Mouse (Mus musculus) gastrocnemius, adult 2 months (tissue): ENCODE measurements around the gene Coq9. TPM values are rescaled to one million over a fixed set of nuclear protein-coding genes. Genes with fewer than 3 reads are reported as not detected.

Experiments used
- DNase-seq: peaks from one replicate; pipeline ENCODE4 v3.0.0; 2022
- H3K27ac ChIP-seq: fragments of 200-600 bp; 2 replicates; pipeline ENCODE4 v1.8.1; 2022; ENCODE audit warnings: mild to moderate bottlenecking
- H3K4me3 ChIP-seq: fragments of 200-600 bp; 2 replicates; pipeline ENCODE4 v1.8.1; 2022; ENCODE audit warnings: mild to moderate bottlenecking, moderate library complexity
- CTCF ChIP-seq: fragments of 200-600 bp; IDR thresholded peaks from 2 replicates; pipeline ENCODE4 v1.8.1; 2022; ENCODE audit warnings: antibody characterized with exemption, mild to moderate bottlenecking, moderate library complexity
- intact Hi-C: fragments of 180-260 bp; cut with DNase I; formaldehyde crosslinking; loops from one replicate; pipeline ENCODE4 v1.15.1; 2025
- total RNA-seq, 2 experiments: library from RNA; stranded (reverse); gene quantifications; 2 replicates each; pipeline ENCODE4 v1.2.3; 2021

Gene Coq9
- total RNA-seq, 2 experiments from 2014 or later, result 359 to 480 TPM

- no peak for DNase-seq
- H3K27ac ChIP-seq, result no peak overlapping the region
- no peak overlapping the region for H3K4me3 ChIP-seq
- TF ChIP-seq CTCF, result no peak
- intact Hi-C loops, result no loop called here
These were observed 30.6 kb upstream of the Coq9 start for GRCm38 (mm10) chr8:94807506-94807905.

- Histone ChIP-seq H3K4me3 (no peak overlapping the region), H3K27ac (no peak overlapping the region)
- no peak for TF ChIP-seq CTCF
- no peak for DNase-seq
- intact Hi-C loops, result no loop called here
These were observed 29.7 kb upstream of the Coq9 start for GRCm38 (mm10) chr8:94808372-94808771.

- no peak for DNase-seq
- TF ChIP-seq CTCF, result no peak
- intact Hi-C loops, result loop anchor here (5.0 kb wide), 2 partner anchors 218 to 283 kb away; no protein-coding TSS in a partner anchor
- no peak within 1 kb of the TSS for H3K4me3 ChIP-seq
- H3K27ac ChIP-seq, result no peak within 1 kb of the TSS
These were observed 28.0 kb upstream of the Coq9 start, which contains the start of gene Ccl17 for GRCm38 (mm10) chr8:94810153-94810552. Gene Ccl17 (plus strand): TSS chr8:94810453.

- Histone ChIP-seq H3K4me3 (no peak overlapping the region), H3K27ac (no peak overlapping the region)
- TF ChIP-seq CTCF, result no peak
- DNase-seq, result no peak
- intact Hi-C loops, result loop anchor here (5.0 kb wide), 2 partner anchors 219 to 284 kb away; no protein-coding TSS in a partner anchor
These were observed 27.3 kb upstream of the Coq9 start for GRCm38 (mm10) chr8:94810855-94811254.

- DNase-seq, result no peak
- no peak overlapping the region for H3K4me3 ChIP-seq
- intact Hi-C loops, result loop anchor here (1.0 to 5.0 kb wide), 3 partner anchors 107 to 284 kb away; no protein-coding TSS in a partner anchor
- no peak for TF ChIP-seq CTCF
- no peak overlapping the region for H3K27ac ChIP-seq
These were observed 26.5 kb upstream of the Coq9 start for GRCm38 (mm10) chr8:94811654-94812053.

GRCm38 (mm10) chr8:94812645-94813098 is 25.4 kb upstream of the Coq9 start:
- TF ChIP-seq CTCF, result peak; percentile 83
- intact Hi-C loops, result loop anchor here (1.0 to 5.0 kb wide), 3 partner anchors 108 to 285 kb away; no protein-coding TSS in a partner anchor
- DNase-seq, result peak; percentile 80
- Histone ChIP-seq H3K27ac (no peak overlapping the region), H3K4me3 (no peak overlapping the region)

GRCm38 (mm10) chr8:94814556-94814955 is 23.6 kb upstream of the Coq9 start:
- peak; percentile 85 for TF ChIP-seq CTCF
- no peak overlapping the region for H3K27ac ChIP-seq
- intact Hi-C loops, result loop anchor here (5.0 kb wide), 2 partner anchors 222 to 287 kb away; no protein-coding TSS in a partner anchor
- no peak overlapping the region for H3K4me3 ChIP-seq
- no peak for DNase-seq

GRCm38 (mm10) chr8:94817933-94818332 is 20.2 kb upstream of the Coq9 start:
- DNase-seq, result no peak
- intact Hi-C loops, result no loop called here
- no peak for TF ChIP-seq CTCF
- H3K4me3 ChIP-seq, result no peak overlapping the region
- H3K27ac ChIP-seq, result no peak overlapping the region

GRCm38 (mm10) chr8:94819671-94820179 is 18.4 kb upstream of the Coq9 start:
- no peak overlapping the region for H3K4me3 ChIP-seq
- DNase-seq, result no peak
- no peak for TF ChIP-seq CTCF
- H3K27ac ChIP-seq, result no peak overlapping the region
- intact Hi-C loops, result no loop called here

GRCm38 (mm10) chr8:94820553-94820952 is 17.6 kb upstream of the Coq9 start:
- no peak for TF ChIP-seq CTCF
- intact Hi-C loops, result no loop called here
- peak; percentile 11 for DNase-seq
- Histone ChIP-seq H3K4me3 (no peak overlapping the region), H3K27ac (no peak overlapping the region)

- no peak for TF ChIP-seq CTCF
- Histone ChIP-seq H3K4me3 (no peak overlapping the region), H3K27ac (no peak overlapping the region)
- intact Hi-C loops, result no loop called here
- no peak for DNase-seq
These were observed 16.7 kb upstream of the Coq9 start for GRCm38 (mm10) chr8:94821381-94821780.

GRCm38 (mm10) chr8:94822637-94823560 is 15.2 kb upstream of the Coq9 start:
- Histone ChIP-seq H3K4me3 (no peak overlapping the region), H3K27ac (peak overlapping the region; percentile 76)
- TF ChIP-seq CTCF, result peak; percentile 81
- peak; percentile 75 for DNase-seq
- intact Hi-C loops, result loop anchor here (1.0 kb wide), 1 partner anchor 86 kb away; no protein-coding TSS in a partner anchor

- TF ChIP-seq CTCF, result no peak
- H3K4me3 ChIP-seq, result no peak overlapping the region
- intact Hi-C loops, result no loop called here
- no peak for DNase-seq
- H3K27ac ChIP-seq, result no peak overlapping the region
These were observed 13.0 kb upstream of the Coq9 start for GRCm38 (mm10) chr8:94825170-94825569.
